Comparison of ENCODE assay signal across 8 mouse cellular contexts in the genomic region with DNA sequence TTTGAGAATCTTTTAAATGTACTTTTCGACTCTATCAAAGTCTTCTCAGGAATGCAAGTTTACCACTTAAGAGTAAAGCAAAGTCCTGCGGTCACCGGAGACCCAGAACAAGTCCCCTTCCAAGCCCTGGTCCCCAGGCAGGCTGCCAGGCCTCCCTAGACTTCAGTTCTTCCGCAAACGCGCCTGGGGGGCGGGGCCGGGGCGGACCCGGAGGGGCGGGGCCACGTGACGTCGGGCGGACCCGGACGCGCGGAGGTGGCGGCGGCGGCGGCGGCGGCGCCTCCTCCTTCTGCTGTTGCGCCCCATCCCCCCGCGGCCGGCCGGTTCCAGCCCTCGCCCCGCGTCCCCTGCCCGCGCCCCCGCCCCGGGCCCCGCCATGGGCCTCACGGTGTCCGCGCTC. TPM values are rescaled to one million over a fixed set of nuclear protein-coding genes. Genes with fewer than 3 reads are reported as not detected.
A peak's percentile ranks its signal among the peaks of the same experiment; 100 is the strongest.
DNase-seq lines count a peak whose midpoint lies in the region; ATAC-seq lines count a peak whose summit lies in the region.

Arf5 (plus strand) TSS at position 248 of the 400 bp plus-strand sequence.

- peaks cover 34% of the 10 kb centered on the region for H3K4me1 ChIP-seq in hindbrain, embryonic 16.5 days (ENCODE audit: control insufficient read depth, insufficient read depth, low read depth, low read length)

- H3K4me3 ChIP-seq in hindbrain, embryonic 16.5 days (ENCODE audit: low read length) = peak within 1 kb of the TSS; percentile 86
- H3K4me3 ChIP-seq in macrophage (ENCODE audit: inconsistent target) = peak within 1 kb of the TSS; percentile 61

- H3K9me3 ChIP-seq in hindbrain, embryonic 16.5 days (ENCODE audit: control insufficient read depth, low read length) = no peaks in the 10 kb centered on the region

- under 1% methylated on average over 30 of the region's 42 CpGs for WGBS in hindbrain, embryonic 16.5 days
- 2% methylated on average over 10 of the region's 42 CpGs for WGBS in macrophage (ENCODE audit: missing documents)

- peaks cover 18% of the 10 kb centered on the region for H3K36me3 ChIP-seq in hindbrain, embryonic 16.5 days (ENCODE audit: control insufficient read depth, insufficient read depth, low read length)
- H3K36me3 ChIP-seq in macrophage (ENCODE audit: inconsistent target) = peaks cover 25% of the 10 kb centered on the region

- peaks cover 55% of the 10 kb centered on the region for H3K79me2 ChIP-seq in macrophage (ENCODE audit: inconsistent target)

- peak; percentile 90 for DNase-seq in T-cell, adult 2 months (ENCODE audit: low spot score)
- peak; percentile 91 to 96 for DNase-seq in cerebellum, postnatal 36 days
- peak; percentile 93 for DNase-seq in gastrocnemius, adult 18-20 months (ENCODE audit: low spot score)
- DNase-seq in left cerebral cortex, adult 18-20 months (ENCODE audit: low spot score in 2 of 2) = peak; percentile 93 to 94
- DNase-seq in right cerebral cortex, adult 18-20 months = peak; percentile 93
- DNase-seq in urinary bladder, postnatal 10 days (ENCODE audit: low spot score) = peak; percentile 86

- no peaks in the 10 kb centered on the region for H3K27me3 ChIP-seq in hindbrain, embryonic 16.5 days (replicated peaks; ENCODE audit: control insufficient read depth, insufficient read depth, low read length)

- peak; percentile 78 for ATAC-seq in hindbrain, embryonic 16.5 days

- peak within 1 kb of the TSS; percentile 70 for H3K4me2 ChIP-seq in hindbrain, embryonic 16.5 days (ENCODE audit: low read length)

- H3K9ac ChIP-seq in hindbrain, embryonic 16.5 days (ENCODE audit: low read depth, low read length) = peak within 1 kb of the TSS; percentile 95

- H3K27ac ChIP-seq in hindbrain, embryonic 16.5 days (ENCODE audit: low read depth, low read length) = peak within 1 kb of the TSS; percentile 85
- H3K27ac ChIP-seq in macrophage = peak within 1 kb of the TSS; percentile 35; the same call in 1 of the 2 replicates

RNA-seq across cellular contexts. Expression of gene Arf5, which starts in this region (rescaled TPM):
- 10 to 100 TPM; 68.5 to 70.8 TPM for total RNA-seq in gastrocnemius, adult 18-20 months (2021)
- 450 and 472 TPM in 2 replicates for polyA plus RNA-seq in hindbrain, embryonic 16.5 days (2015; fragmentation: Nextera tagmentation; extraction: Ambion mirVana)
- 100 to 1,000 TPM; 252 TPM for total RNA-seq in left cerebral cortex, adult 18-20 months (2021)
- total RNA-seq in macrophage (2018; cell fraction: chromatin; rRNA removed) = 10 to 100 TPM; 14.8 to 96.9 (median 38.8) TPM
- 100 to 1,000 TPM; 128 to 184 (median 157) TPM for total RNA-seq in macrophage (2018; cell fraction: cytosol; rRNA removed)
- total RNA-seq in macrophage (2018; cell fraction: nucleus; rRNA removed) = 100 to 1,000 TPM in 6 of 26 experiments, 10 to 100 TPM in 20; 41.5 to 143 (median 77.1) TPM
- 92.9 to 162 TPM (median 155 TPM) in 3 replicates for polyA plus RNA-seq in macrophage (2018)

Comparison
In these comparisons a context has a peak if more than half of its experiments do, and no peak if none do; other contexts are left out.
1. Peak in every context shown above with its lines: DNase-seq, ATAC-seq, H3K4me3 ChIP-seq and H3K27ac ChIP-seq.